Mouse (Mus musculus) large intestine, adult 2 months (tissue): Measurements from ENCODE around the gene Lmf2. TPM values are rescaled to one million over a fixed set of nuclear protein-coding genes. Genes with fewer than 3 reads are reported as not detected.

ENCODE experiments used
- DNase-seq: peaks from one replicate; pipeline ENCODE4 v3.0.0-alpha.2; 2012; ENCODE audit warnings: low read depth, low spot score
- WGBS: fragments of 180-500 bp; shearing (Covaris S2); methylation state at CpG from one replicate; pipeline ENCODE4 v1.1.7; 2018; 5-methylcytosine and 5-hydroxymethylcytosine counted together
- polyA plus RNA-seq: library from polyadenylated mRNA; depleted of rRNA; stranded (reverse); fragments of >200 nt; gene quantifications from 2 replicates; pipeline ENCODE4 v1.2.3, GENCODE M21; 2012; rRNA removed

Lmf2 gene
- polyA plus RNA-seq, 1 experiment, result 26.3 TPM

DNA sequence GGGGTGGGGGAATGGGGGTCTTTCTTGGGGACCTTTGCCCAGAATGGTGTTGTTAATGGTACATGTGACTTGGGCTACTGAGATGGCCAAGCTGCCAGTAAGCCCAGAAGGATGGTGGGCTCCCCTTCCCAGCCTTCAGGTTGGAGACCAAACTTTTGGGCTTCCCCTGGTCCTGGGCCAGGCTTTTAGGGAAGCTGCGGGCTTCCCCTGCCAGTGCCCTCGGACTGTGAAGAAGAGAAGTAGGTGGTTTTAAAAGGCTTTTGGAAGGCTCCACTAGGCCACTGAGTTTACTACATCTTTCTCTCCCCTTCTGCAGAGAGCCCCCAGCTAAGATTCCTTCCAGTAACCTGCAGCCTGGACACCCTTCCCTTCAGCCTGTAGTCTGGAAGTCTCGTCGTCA, 31.8 kb downstream of the Lmf2 start:
- 89% methylated on average over 4 of the region's 4 CpGs for WGBS
- no peak for DNase-seq

DNA sequence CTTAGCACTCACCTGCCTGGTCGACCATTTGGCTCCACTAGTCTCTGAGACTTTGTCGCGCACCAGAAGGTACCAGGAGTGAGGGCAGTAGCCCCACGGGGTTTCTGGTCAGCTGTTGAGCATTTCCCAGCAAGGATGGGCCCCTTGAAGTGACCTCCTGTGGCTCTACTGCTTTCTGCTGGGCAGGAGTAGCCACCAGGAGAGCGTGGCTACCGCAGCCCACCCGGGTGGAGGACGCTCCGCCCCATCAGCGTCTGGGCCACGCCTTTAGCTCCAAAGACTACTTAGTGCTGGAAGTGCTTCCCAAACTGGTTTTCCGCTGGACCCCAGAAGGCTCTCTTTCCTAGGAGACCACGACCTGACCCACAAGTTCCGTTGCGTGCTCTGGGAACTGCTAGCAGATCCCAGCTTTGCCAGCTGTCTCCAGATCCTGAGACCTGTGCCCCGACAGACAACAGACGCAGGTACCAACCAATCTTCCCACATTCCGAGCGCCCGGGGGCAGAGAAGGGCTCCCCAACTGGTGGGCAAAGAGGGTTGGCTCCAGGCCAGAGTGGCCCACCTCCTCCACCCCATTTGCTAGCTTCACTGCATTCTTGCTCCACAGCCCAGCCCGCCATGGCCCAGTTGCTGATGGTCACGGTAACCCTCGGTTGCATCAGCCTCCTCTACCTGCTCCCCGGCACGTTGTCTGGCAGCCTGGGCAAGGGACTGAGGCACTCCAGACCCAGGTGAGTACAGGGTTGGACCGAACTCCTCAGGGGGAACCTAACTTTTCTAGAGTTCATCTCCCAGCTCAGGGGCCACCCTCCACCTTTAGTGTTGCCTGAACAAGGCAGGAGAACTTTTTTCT, 32.6 kb downstream of the Lmf2 start, which contains the start of gene Adm2:
Adm2 (plus strand) TSS at position 51 of the 853 bp plus-strand sequence.
- WGBS, result 12% methylated on average over 26 of the region's 26 CpGs
- DNase-seq, result no peak

GRCm38 (mm10) chr15:89321264-89321663, 34.2 kb downstream of the Lmf2 start:
- 67% methylated on average over 8 of the region's 8 CpGs for WGBS
- no peak for DNase-seq

DNA sequence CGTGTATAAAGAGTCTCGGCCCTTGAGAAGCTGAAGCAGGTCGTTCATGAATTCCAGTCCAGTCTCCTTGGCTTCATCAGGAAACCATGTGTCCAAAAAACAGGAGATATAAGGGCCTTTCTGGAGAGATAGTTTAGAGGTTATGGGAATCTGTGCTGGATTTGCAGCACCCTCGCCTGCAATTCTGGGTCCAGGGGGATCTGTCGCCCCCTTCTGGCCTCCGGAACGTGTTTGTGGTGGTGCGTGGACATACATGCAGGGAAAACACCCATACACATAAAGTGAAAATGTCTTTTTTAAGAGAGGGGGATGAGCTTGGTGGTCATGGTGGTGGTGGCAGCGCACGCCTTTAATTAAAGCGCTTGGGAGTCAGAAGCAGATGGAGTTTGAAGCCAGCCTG, 39.3 kb downstream of the Lmf2 start:
- 83% methylated on average over 11 of the region's 11 CpGs for WGBS
- no peak for DNase-seq

DNA sequence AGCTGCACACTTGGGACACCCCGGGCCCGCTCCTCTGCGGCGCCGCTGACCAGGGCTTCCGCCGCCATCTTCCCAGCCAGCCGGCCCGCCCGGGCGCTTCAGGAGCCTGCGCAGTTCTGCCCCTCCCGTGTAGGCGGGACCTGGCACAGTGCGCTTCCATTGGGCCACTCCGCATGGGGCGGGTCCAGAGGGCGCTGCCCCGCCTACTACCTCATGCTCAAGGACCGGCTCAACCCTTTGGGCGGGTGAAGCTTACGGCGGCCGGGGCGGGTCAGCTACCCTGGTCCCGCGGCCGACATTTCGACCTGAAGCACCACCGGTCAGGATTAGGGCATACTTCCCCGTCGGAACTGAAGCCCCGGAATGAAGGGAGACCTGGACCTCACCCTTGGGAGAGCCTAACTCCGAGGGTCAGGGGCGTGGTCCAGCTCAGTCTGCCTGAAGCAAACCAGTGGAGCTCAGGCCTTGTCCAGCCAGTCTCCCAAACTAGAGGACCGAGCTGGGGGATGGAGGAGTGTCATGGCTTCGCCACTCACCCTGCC, 40.2 kb downstream of the Lmf2 start, which contains the start of gene Sbf1:
Sbf1 (minus strand) TSS at position 122 of the 542 bp plus-strand sequence.
- peak; percentile 83 for DNase-seq
- under 1% methylated on average over 37 of the region's 37 CpGs for WGBS

DNA sequence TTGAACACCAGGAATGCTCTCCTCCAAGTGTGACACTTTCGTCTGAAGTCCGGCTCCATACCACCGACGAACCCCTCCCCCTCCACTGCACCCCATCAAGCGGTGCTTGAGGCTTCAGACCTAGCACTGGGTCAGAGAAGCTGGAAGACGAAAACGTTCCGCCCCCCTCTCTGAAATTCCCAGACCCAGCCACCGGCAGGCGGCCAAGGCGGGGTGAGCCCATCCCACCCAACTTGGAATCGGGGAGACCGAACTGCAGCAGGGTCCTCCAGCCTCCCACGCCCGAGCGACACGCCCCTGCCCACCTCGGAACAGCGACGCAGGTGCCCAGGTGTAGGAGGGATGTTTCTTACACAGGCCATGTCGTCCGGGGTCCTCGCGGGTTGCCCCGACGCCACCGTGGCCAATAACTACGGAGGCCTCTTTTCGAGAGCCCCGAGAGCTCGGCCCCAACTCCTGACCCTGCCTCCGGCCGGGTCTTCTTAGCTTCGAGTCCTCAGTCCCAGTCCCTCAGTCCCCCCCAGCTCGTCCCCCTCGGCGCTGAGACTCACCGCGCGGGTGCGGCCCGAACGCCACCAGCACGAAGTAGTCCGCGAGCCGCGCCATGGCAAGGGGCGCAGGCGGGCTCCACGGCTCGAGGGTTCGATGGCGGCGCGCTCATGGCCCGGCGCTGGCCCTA, 40.8 kb downstream of the Lmf2 start:
- DNase-seq, result no peak
- WGBS, result under 1% methylated on average over 58 of the region's 58 CpGs

GRCm38 (mm10) chr15:89314107-89314506, 41.4 kb downstream of the Lmf2 start:
- no peak for DNase-seq
- 27% methylated on average over 3 of the region's 3 CpGs for WGBS

DNA sequence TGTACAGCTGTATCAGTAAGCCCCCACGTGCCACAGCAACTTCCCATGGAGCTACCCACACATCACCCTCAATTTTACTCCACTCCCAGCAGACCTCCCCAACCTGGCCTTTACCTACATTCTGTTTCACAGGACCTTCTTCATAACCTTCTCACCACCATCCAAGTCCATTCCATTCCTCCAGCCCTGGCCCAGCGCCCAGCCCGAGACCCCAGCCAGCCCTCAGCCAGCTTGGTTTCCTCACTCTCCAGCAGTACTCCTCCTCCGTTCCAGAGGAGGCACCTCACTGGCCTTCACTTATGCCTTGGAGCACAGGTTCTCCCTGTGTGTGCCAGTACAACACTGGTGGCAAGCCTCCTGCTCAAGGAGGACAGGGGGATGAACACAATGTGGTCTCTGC, 42.1 kb downstream of the Lmf2 start:
- 74% methylated on average over 4 of the region's 4 CpGs for WGBS
- DNase-seq, result no peak

DNA sequence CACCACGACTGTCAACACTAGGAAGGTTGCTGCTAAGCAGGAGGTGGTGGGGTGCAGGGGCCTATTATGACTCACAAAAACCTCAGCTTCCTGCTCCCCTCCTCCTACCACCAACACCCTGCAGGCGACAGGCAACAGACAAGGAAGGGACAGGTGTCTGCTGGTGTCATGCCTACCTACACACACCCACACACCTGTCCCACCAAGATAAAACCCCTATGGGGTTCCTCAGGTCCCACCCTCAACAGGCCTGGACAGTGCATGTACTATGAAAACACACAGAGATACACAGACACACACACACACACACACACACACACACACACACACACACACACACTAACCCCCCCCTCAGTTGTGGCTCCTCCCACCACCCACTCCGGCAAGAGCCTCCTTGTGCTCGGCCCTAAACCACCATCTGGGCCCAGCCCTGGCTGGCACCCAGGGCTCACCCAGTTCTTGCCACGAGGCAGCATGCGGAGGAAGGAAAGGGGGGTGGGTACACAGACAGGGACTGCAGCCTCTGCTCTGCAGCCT, 45.4 kb downstream of the Lmf2 start:
- DNase-seq, result no peak
- WGBS, result 9% methylated on average over 6 of the region's 6 CpGs

DNA sequence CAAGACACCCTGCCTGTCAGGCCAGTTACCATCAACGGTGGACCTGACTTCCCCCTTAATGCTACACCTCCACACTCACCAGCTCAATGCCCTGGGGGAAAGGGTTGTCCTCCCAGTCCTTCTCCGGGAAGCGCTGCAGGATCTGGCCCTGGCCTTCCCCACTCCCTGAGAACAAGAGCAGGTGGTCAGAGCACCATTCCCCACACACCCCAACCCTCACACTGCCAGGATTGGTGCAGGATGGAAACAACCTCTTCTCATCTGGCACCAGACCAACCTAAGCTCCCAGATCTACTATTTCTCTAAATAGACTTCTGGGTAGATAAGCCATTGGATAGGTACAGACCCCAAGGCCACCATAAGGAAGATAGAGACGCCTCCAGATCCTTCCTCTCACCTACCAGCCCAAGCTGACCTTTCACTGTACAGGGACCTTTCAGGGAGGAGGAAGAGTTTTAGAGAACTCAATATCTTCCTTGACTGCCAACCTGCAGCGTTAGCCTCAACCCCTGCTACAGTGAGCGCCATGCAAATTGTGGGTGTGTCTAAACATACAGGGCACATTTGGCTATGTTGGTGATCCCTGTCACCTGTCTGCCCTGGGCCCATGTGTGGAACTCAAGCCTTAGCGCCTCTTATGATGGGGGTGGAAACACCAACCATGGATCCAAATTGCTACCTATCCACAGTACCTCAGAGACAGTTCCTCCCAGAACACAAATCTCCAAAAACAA, 46.9 kb downstream of the Lmf2 start:
- WGBS, result 45% methylated on average over 7 of the region's 7 CpGs
- DNase-seq, result no peak

GRCm38 (mm10) chr15:89307461-89307860, 48.0 kb downstream of the Lmf2 start:
- DNase-seq, result no peak
- WGBS, result 89% methylated on average over 13 of the region's 13 CpGs

DNA sequence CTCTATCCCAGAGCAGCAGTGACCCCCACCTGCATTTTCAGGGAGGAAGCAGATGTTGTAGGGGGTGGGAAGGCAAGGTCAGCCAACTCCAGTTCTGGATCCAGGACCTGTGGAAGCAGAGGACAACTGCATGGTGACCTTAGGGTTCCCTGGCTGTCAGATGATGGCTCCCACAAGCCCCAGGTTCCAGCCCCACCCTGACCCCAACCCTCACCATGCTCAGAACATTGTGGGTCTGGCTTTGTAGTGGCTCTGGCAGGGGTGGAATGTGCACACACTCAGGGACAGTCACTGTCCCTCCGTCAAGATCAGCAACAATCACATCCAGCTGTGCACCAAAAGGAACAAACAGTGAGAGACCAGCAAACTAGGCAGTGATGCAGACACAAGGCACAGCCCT, 49.5 kb downstream of the Lmf2 start:
- WGBS, result 92% methylated on average over 1 of the region's 1 CpGs
- no peak for DNase-seq

Other genes with a start within 250 kb of the Lmf2 start
- gene Tubgcp6, start 232.5 kb downstream of the Lmf2 start, polyA plus RNA-seq, result 25.5 and 28.3 TPM in 2 replicates
- 23.9 and 25.4 TPM in 2 replicates for gene Hdac10, start 227.0 kb downstream of the Lmf2 start, polyA plus RNA-seq
- 3.7 and 4.7 TPM in 2 replicates for gene Mapk12, start 215.0 kb downstream of the Lmf2 start, polyA plus RNA-seq
- gene Mapk11, start 206.0 kb downstream of the Lmf2 start, polyA plus RNA-seq, result 3.6 and 4.4 TPM in 2 replicates
- gene Plxnb2, start 174.9 kb downstream of the Lmf2 start, polyA plus RNA-seq, result 273 and 310 TPM in 2 replicates
- 10.8 and 11.2 TPM in 2 replicates for gene Dennd6b, start 159.2 kb downstream of the Lmf2 start, polyA plus RNA-seq
- gene Ppp6r2, start 144.1 kb downstream of the Lmf2 start, polyA plus RNA-seq, result 41.0 and 86.0 TPM in 2 replicates
- gene Sbf1, start 40.3 kb downstream of the Lmf2 start, polyA plus RNA-seq, result 145 and 152 TPM in 2 replicates
- gene Adm2, start 32.9 kb downstream of the Lmf2 start, polyA plus RNA-seq, result 1.1 and 2.2 TPM in 2 replicates
- gene Miox, start 21.3 kb downstream of the Lmf2 start, polyA plus RNA-seq, result 0.36 TPM in 1 of 2 replicates, not detected in the other
- gene Ncaph2, start 60 bp upstream of the Lmf2 start, polyA plus RNA-seq, result 131 and 133 TPM in 2 replicates
- 70.4 and 142 TPM in 2 replicates for gene Sco2, start 18.2 kb upstream of the Lmf2 start, polyA plus RNA-seq
- gene Tymp, start 21.4 kb upstream of the Lmf2 start, polyA plus RNA-seq, result 5.5 and 30.9 TPM in 2 replicates
- 21.1 and 57.4 TPM in 2 replicates for gene Odf3b, start 23.6 kb upstream of the Lmf2 start, polyA plus RNA-seq
- 0.10 and 0.58 TPM in 2 replicates for gene Klhdc7b, start 29.3 kb upstream of the Lmf2 start, polyA plus RNA-seq
- gene Syce3, start 54.8 kb upstream of the Lmf2 start, polyA plus RNA-seq, result 0.51 and 0.89 TPM in 2 replicates
- 3.7 and 6.9 TPM in 2 replicates for gene Cpt1b, start 70.2 kb upstream of the Lmf2 start, polyA plus RNA-seq
- gene C730034F03Rik, start 73.9 kb upstream of the Lmf2 start, polyA plus RNA-seq, result 0.57 and 0.67 TPM in 2 replicates
- 0.68 and 1.4 TPM in 2 replicates for gene Gm44502, start 74.0 kb upstream of the Lmf2 start, polyA plus RNA-seq
- 125 and 129 TPM in 2 replicates for gene Chkb, start 74.2 kb upstream of the Lmf2 start, polyA plus RNA-seq
- 1.1 and 1.2 TPM in 2 replicates for gene Mapk8ip2, start 98.3 kb upstream of the Lmf2 start, polyA plus RNA-seq
- 16.9 and 27.7 TPM in 2 replicates for gene Arsa, start 121.8 kb upstream of the Lmf2 start, polyA plus RNA-seq
- gene Shank3, start 144.0 kb upstream of the Lmf2 start, polyA plus RNA-seq, result 3.0 and 5.5 TPM in 2 replicates
- gene Acr, start 212.7 kb upstream of the Lmf2 start, polyA plus RNA-seq, result 0.19 and 0.40 TPM in 2 replicates
- gene Rabl2, start 236.3 kb upstream of the Lmf2 start, polyA plus RNA-seq, result 6.2 and 7.2 TPM in 2 replicates